Mouse (Mus musculus): ENCODE measurements around the gene Olfr887. TPM values are rescaled to one million over a fixed set of nuclear protein-coding genes. Genes with fewer than 3 reads are reported as not detected.

Olfr887 gene
- total RNA-seq (2021) = not detected

DNA sequence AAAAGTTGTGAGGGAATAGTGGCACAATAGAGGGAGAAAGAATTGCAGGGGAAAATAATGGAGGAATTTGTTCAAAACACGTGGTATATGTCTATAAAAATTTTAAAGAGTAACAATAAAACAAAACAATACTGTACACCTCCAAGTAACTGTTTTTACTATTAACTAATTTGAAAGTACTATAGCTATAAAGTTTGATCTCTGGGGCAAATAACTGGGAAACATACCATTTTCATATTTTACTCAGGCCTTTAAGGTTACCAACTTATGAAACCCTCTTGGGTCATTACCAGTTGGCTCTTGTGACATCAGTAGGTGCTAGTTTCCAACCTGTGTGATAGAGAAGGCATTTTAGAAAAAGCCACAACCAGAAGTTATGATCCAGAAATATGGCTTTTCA is at the start of gene Olfr887:
Gene Olfr887 (plus strand): TSS at position 301 of the 400 bp plus-strand sequence.
- no peak for DNase-seq (ENCODE audit: low spot score in 2 of 2)
- intact Hi-C loops (cut with DNase I) = no loop called here

GRCm38 (mm10) chr9:38046255-38046654 is 37.6 kb upstream of the Olfr887 start, which contains the start of gene Olfr884:
Gene Olfr884, plus strand, starts transcription at chr9:38046555.
- intact Hi-C loops (cut with DNase I) = no loop called here

DNA sequence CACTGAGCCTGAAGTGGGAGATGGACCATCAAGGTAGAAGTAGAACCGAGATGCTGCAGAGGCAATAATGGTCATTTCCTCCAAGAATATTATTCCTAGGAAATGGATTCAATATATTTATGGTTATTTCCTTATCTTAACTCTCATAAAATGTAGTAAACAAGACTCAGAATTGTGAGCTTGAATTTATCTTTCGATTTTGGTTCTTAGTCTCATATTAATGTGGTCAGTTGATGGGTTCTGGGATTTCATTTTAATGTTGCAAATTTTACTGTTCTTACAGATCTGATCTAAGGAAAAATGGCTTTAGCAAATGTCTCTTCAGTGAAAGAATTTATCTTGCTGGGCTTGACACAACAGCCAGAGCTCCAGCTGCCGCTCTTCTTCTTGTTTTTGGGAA is 22.9 kb upstream of the Olfr887 start, which contains the start of gene Olfr885:
Gene Olfr885 (plus strand): TSS at position 301 of the 400 bp plus-strand sequence.
- intact Hi-C loops (cut with DNase I) = no loop called here
- DNase-seq (ENCODE audit: low spot score in 2 of 2) = no peak

More at GRCm38 (mm10) chr9:38046255-38046654, 37.6 kb upstream of the Olfr887 start, which contains the start of gene Olfr884:
- no peak for DNase-seq (ENCODE audit: low spot score in 2 of 2)

GRCm38 (mm10) chr9:38107828-38108227 is 24.0 kb downstream of the Olfr887 start, which contains the start of gene Olfr888:
Gene Olfr888, plus strand, starts transcription at chr9:38108128.
- intact Hi-C loops (cut with DNase I) = no loop called here
- no peak for DNase-seq (ENCODE audit: low spot score in 2 of 2)

- no peak for DNase-seq (ENCODE audit: low spot score in 2 of 2)
- intact Hi-C loops (cut with DNase I) = no loop called here
These were observed 31.0 kb downstream of the Olfr887 start, which contains the start of gene Olfr889 for GRCm38 (mm10) chr9:38114898-38115297. Gene Olfr889, plus strand, starts transcription at chr9:38115198.

Other genes with a start within 250 kb of the Olfr887 start
- gene Olfr877, start 229.8 kb upstream of the Olfr887 start, total RNA-seq (2021) = under 1 TPM; 0.15 to 0.43 TPM
- under 1 TPM in 1 of 2 experiments, not detected in 1; 0.07 TPM for gene Olfr145, start 187.3 kb upstream of the Olfr887 start, total RNA-seq (2021)
- gene Olfr878, start 166.2 kb upstream of the Olfr887 start, total RNA-seq (2021) = not detected
- gene Olfr881, start 92.2 kb upstream of the Olfr887 start, total RNA-seq (2021) = under 1 TPM in 1 of 2 experiments, not detected in 1; 0.15 TPM
- gene Olfr883, start 58.3 kb upstream of the Olfr887 start, total RNA-seq (2021) = not detected
- gene Olfr884, start 37.5 kb upstream of the Olfr887 start, total RNA-seq (2021) = not detected
- gene Olfr885, start 22.8 kb upstream of the Olfr887 start, total RNA-seq (2021) = not detected
- not detected for gene Olfr888, start 24.1 kb downstream of the Olfr887 start, total RNA-seq (2021)
- gene Olfr889, start 31.1 kb downstream of the Olfr887 start, total RNA-seq (2021) = not detected
- gene Olfr890, start 58.4 kb downstream of the Olfr887 start, total RNA-seq (2021) = not detected
- gene Olfr891, start 96.7 kb downstream of the Olfr887 start, total RNA-seq (2021) = not detected
- not detected for gene Olfr893, start 124.3 kb downstream of the Olfr887 start, total RNA-seq (2021)
- not detected for gene Olfr894, start 134.0 kb downstream of the Olfr887 start, total RNA-seq (2021)
- gene Olfr143, start 168.7 kb downstream of the Olfr887 start, total RNA-seq (2021) = not detected
- not detected for gene Olfr895, start 183.8 kb downstream of the Olfr887 start, total RNA-seq (2021)
- gene Olfr896-ps1, start 207.0 kb downstream of the Olfr887 start, total RNA-seq (2021) = not detected
- gene Olfr25, start 245.0 kb downstream of the Olfr887 start, total RNA-seq (2021) = not detected